Mouse (Mus musculus): ENCODE data around the gene Fggy. TPM values are rescaled to one million over a fixed set of nuclear protein-coding genes. Genes with fewer than 3 reads are reported as not detected.

The Fggy gene
- polyA plus RNA-seq, 1 experiment, result not detected

GRCm38 (mm10) chr4:95584107-95584762 lies 26.9 kb downstream of the Fggy start:
- no peak for TF ChIP-seq TAL1 (IDR thresholded peaks at IDR 0.05; ENCODE audit: low read length)
- TF ChIP-seq GATA1 (IDR thresholded peaks at IDR 0.05; ENCODE audit: low read length), result no peak
- H3K4me3 ChIP-seq (replicated peaks), result no peak overlapping the region
- H3K36me3 ChIP-seq (ENCODE audit: control insufficient read depth), result no peaks in the 10 kb centered on the region
- H3K27me3 ChIP-seq (ENCODE audit: control insufficient read depth), result no peaks in the 10 kb centered on the region
- H3K9me3 ChIP-seq (ENCODE audit: control insufficient read depth, low read length), result no peaks in the 10 kb centered on the region
- no peaks in the 10 kb centered on the region for H3K4me1 ChIP-seq (ENCODE audit: control insufficient read depth)

- TF ChIP-seq TAL1 (IDR thresholded peaks at IDR 0.05; ENCODE audit: low read length), result no peak
- Histone ChIP-seq H3K27me3 (ENCODE audit: control insufficient read depth) (no peaks in the 10 kb centered on the region), H3K4me3 (replicated peaks) (no peak overlapping the region), H3K9me3 (ENCODE audit: control insufficient read depth, low read length) (no peaks in the 10 kb centered on the region), H3K4me1 (ENCODE audit: control insufficient read depth) (no peaks in the 10 kb centered on the region), H3K36me3 (ENCODE audit: control insufficient read depth) (no peaks in the 10 kb centered on the region)
These were observed 29.1 kb downstream of the Fggy start for GRCm38 (mm10) chr4:95586274-95587001.

GRCm38 (mm10) chr4:95588722-95589283 lies 31.5 kb downstream of the Fggy start:
- Histone ChIP-seq H3K4me3 (replicated peaks) (no peak overlapping the region), H3K36me3 (ENCODE audit: control insufficient read depth) (no peaks in the 10 kb centered on the region), H3K4me1 (ENCODE audit: control insufficient read depth) (no peaks in the 10 kb centered on the region), H3K9me3 (ENCODE audit: control insufficient read depth, low read length) (no peaks in the 10 kb centered on the region), H3K27me3 (ENCODE audit: control insufficient read depth) (no peaks in the 10 kb centered on the region)
- TF ChIP-seq GATA1 (IDR thresholded peaks at IDR 0.05; ENCODE audit: low read length), result no peak
- no peak for TF ChIP-seq TAL1 (IDR thresholded peaks at IDR 0.05; ENCODE audit: low read length)

- TF ChIP-seq TAL1 (IDR thresholded peaks at IDR 0.05; ENCODE audit: low read length) (no peak), GATA1 (IDR thresholded peaks at IDR 0.05; ENCODE audit: low read length) (no peak)
- no peaks in the 10 kb centered on the region for H3K9me3 ChIP-seq (ENCODE audit: control insufficient read depth, low read length)
- H3K27me3 ChIP-seq (ENCODE audit: control insufficient read depth), result no peaks in the 10 kb centered on the region
- H3K4me1 ChIP-seq (ENCODE audit: control insufficient read depth), result no peaks in the 10 kb centered on the region
- no peak overlapping the region for H3K4me3 ChIP-seq (replicated peaks)
- H3K36me3 ChIP-seq (ENCODE audit: control insufficient read depth), result no peaks in the 10 kb centered on the region
These were observed 33.6 kb downstream of the Fggy start for GRCm38 (mm10) chr4:95590878-95591277.

GRCm38 (mm10) chr4:95597208-95597607 lies 39.9 kb downstream of the Fggy start:
- no peaks in the 10 kb centered on the region for H3K9me3 ChIP-seq (ENCODE audit: control insufficient read depth, low read length)
- H3K4me1 ChIP-seq (ENCODE audit: control insufficient read depth), result no peaks in the 10 kb centered on the region
- H3K27me3 ChIP-seq (ENCODE audit: control insufficient read depth), result no peaks in the 10 kb centered on the region
- TF ChIP-seq TAL1 (IDR thresholded peaks at IDR 0.05; ENCODE audit: low read length) (no peak), GATA1 (IDR thresholded peaks at IDR 0.05; ENCODE audit: low read length) (no peak)
- H3K36me3 ChIP-seq (ENCODE audit: control insufficient read depth), result no peaks in the 10 kb centered on the region
- no peak overlapping the region for H3K4me3 ChIP-seq (replicated peaks)

- Histone ChIP-seq H3K36me3 (ENCODE audit: control insufficient read depth) (no peaks in the 10 kb centered on the region), H3K4me1 (ENCODE audit: control insufficient read depth) (no peaks in the 10 kb centered on the region), H3K27me3 (ENCODE audit: control insufficient read depth) (no peaks in the 10 kb centered on the region), H3K4me3 (replicated peaks) (no peak overlapping the region), H3K9me3 (ENCODE audit: control insufficient read depth, low read length) (no peaks in the 10 kb centered on the region)
- no peak for TF ChIP-seq GATA1 (IDR thresholded peaks at IDR 0.05; ENCODE audit: low read length)
- no peak for TF ChIP-seq TAL1 (IDR thresholded peaks at IDR 0.05; ENCODE audit: low read length)
These were observed 44.5 kb downstream of the Fggy start for GRCm38 (mm10) chr4:95601776-95602175.

GRCm38 (mm10) chr4:95603254-95603653 lies 45.9 kb downstream of the Fggy start:
- H3K36me3 ChIP-seq (ENCODE audit: control insufficient read depth), result no peaks in the 10 kb centered on the region
- no peak overlapping the region for H3K4me3 ChIP-seq (replicated peaks)
- no peaks in the 10 kb centered on the region for H3K4me1 ChIP-seq (ENCODE audit: control insufficient read depth)
- no peaks in the 10 kb centered on the region for H3K27me3 ChIP-seq (ENCODE audit: control insufficient read depth)
- TF ChIP-seq TAL1 (IDR thresholded peaks at IDR 0.05; ENCODE audit: low read length), result no peak
- no peak for TF ChIP-seq GATA1 (IDR thresholded peaks at IDR 0.05; ENCODE audit: low read length)
- no peaks in the 10 kb centered on the region for H3K9me3 ChIP-seq (ENCODE audit: control insufficient read depth, low read length)

- Histone ChIP-seq H3K36me3 (ENCODE audit: control insufficient read depth) (no peaks in the 10 kb centered on the region), H3K4me1 (ENCODE audit: control insufficient read depth) (no peaks in the 10 kb centered on the region), H3K27me3 (ENCODE audit: control insufficient read depth) (no peaks in the 10 kb centered on the region), H3K9me3 (ENCODE audit: control insufficient read depth, low read length) (no peaks in the 10 kb centered on the region), H3K4me3 (replicated peaks) (no peak overlapping the region)
- no peak for TF ChIP-seq GATA1 (IDR thresholded peaks at IDR 0.05; ENCODE audit: low read length)
- TF ChIP-seq TAL1 (IDR thresholded peaks at IDR 0.05; ENCODE audit: low read length), result no peak
These were observed 53.4 kb downstream of the Fggy start for GRCm38 (mm10) chr4:95610663-95611062.

GRCm38 (mm10) chr4:95611390-95611789 lies 54.1 kb downstream of the Fggy start:
- no peaks in the 10 kb centered on the region for H3K9me3 ChIP-seq (ENCODE audit: control insufficient read depth, low read length)
- TF ChIP-seq GATA1 (IDR thresholded peaks at IDR 0.05; ENCODE audit: low read length), result no peak
- TF ChIP-seq TAL1 (IDR thresholded peaks at IDR 0.05; ENCODE audit: low read length), result no peak
- no peaks in the 10 kb centered on the region for H3K4me1 ChIP-seq (ENCODE audit: control insufficient read depth)
- no peak overlapping the region for H3K4me3 ChIP-seq (replicated peaks)
- H3K27me3 ChIP-seq (ENCODE audit: control insufficient read depth), result no peaks in the 10 kb centered on the region
- H3K36me3 ChIP-seq (ENCODE audit: control insufficient read depth), result no peaks in the 10 kb centered on the region

All from erythroblast, embryonic 14.5 days (primary cell).